Mouse (Mus musculus) mammary gland, adult 2 months (tissue): ENCODE results near the gene Dnajb9. TPM values are rescaled to one million over a fixed set of nuclear protein-coding genes. Genes with fewer than 3 reads are reported as not detected.

Experiments used
- polyA plus RNA-seq: library from polyadenylated mRNA; depleted of rRNA; stranded (reverse); fragments of >200 nt; gene quantifications from 2 replicates; pipeline ENCODE4 v1.2.3, GENCODE M21; 2012; ENCODE audit warnings: low replicate concordance; rRNA removed

Dnajb9 gene
- polyA plus RNA-seq = 1.9 and 3.7 TPM in 2 replicates

DNA sequence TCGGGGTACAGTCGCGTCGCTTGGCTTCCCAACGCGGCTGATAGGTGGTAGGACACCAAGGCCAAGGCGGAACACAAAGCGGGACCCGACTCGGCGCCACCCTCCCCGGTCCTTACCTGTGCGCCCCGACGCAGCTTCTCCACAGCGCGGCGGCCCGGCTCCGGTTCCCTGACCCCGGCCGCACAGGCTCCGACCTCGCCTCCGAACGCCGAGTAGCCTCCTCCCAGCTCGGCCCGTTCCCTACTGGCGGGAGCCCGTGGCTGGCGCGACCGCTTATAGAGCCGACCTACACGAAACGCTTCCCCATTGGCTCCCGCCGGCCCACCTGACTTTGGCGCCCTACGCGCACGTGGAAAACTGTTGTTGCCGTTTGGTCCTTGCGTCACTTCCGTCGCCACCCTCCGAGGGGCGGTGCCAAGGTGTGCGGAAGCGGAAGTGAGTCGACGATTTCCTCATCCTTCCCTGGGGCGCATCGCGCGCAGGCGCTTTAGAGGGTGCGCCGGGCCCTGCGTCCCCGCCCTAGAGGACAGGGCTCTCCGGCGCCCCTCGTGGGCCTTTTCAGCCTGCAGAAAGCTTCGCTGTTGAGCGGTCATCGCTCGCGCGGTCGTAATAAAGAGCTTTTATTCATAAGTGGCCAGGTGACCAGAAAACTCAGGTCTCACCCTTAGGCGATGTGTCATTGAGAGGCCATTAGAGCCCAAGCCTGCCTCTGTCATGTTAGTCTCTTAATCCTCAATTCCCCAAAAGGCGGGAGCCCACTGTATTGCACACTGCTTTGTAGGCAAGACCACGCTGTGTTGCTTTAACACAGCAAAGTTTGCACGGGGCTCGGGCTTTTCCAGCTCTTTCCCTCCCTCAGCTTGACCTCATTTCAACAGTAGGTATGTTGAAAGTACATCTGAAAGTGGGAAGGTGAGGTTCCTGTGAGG is at the start of gene Dnajb9:
TSS of gene Dnajb9 (minus strand) at position 503 of the 929 bp plus-strand sequence.

DNA sequence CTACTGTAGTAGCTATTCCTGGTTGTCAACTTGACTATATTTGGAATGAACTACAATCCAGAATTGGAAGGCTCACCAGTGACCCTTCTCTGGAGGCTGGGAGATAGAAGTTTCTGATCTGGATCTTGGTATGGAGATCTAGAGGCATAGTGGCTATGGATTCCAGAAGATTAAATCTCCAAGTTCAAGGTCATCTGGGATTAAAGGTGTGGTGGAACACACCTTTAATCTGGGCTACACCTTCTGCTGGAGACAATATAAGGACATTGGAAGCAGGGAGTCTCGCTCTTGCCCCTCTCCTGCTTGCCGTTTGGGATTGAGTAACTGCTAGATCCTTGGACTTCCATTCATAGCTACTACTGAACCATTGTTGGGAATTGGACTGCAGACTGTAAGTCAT is 10.9 kb upstream of the Dnajb9 start, which contains the start of gene Pnpla8:
TSS of gene Pnpla8 (plus strand) at position 301 of the 400 bp plus-strand sequence.

Other genes starting within 250 kb of the Dnajb9 start
- gene Pnpla8, start 11.0 kb upstream of the Dnajb9 start, polyA plus RNA-seq = 11.1 and 32.5 TPM in 2 replicates
- 0.25 and 1.0 TPM in 2 replicates for gene Nrcam, start 118.6 kb upstream of the Dnajb9 start, polyA plus RNA-seq